Mouse (Mus musculus): ENCODE measurements around the gene Simc1. TPM values are rescaled to one million over a fixed set of nuclear protein-coding genes. Genes with fewer than 3 reads are reported as not detected.
A peak's percentile ranks its signal among the peaks of the same experiment; 100 is the strongest.
"Not testable (repeated sequence)": the region's sequence is repeated elsewhere in the genome, so short reads cannot be mapped to it uniquely, and the experiment has no call there.

Simc1 gene
- polyA plus RNA-seq, 1 experiment from 2014 or later: 33.4 TPM

DNA sequence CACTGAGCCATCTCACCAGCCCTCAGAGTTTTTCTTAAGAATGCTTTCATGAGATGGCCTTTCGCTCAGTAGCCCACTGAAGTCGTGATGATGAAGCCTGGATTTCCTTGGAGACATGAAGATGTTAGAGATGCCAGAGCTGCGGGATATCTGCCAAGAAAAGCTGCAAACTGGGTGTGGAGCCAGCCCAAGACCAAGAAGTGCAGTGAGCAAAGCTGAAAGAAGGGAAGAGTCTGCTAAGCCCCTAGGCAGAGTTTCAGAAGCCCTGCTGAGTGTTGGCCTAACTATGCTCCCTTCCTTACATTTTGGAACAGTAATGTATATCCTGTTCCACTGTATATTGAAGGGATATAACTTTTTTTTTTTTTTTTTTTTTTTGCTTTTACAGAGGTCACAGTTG, 24.3 kb upstream of the Simc1 start:
- Histone ChIP-seq H3K4me2 (ENCODE audit: low read depth, low read length) (no peak overlapping the region), H3K36me3 (ENCODE audit: control insufficient read depth, insufficient read depth, low read length) (no peaks in the 10 kb centered on the region), H3K27ac (ENCODE audit: low read depth, low read length) (no peak overlapping the region), H3K9me3 (ENCODE audit: control insufficient read depth, low read length) (no peaks in the 10 kb centered on the region), H3K4me3 (ENCODE audit: low read depth, low read length) (no peak overlapping the region), H3K9ac (replicated peaks; ENCODE audit: low read depth, low read length) (no peak overlapping the region), H3K4me1 (ENCODE audit: control insufficient read depth, insufficient read depth, low read length) (no peaks in the 10 kb centered on the region), H3K27me3 (ENCODE audit: control insufficient read depth, insufficient read depth, low read length) (no peaks in the 10 kb centered on the region)
- no peak for ATAC-seq (ENCODE audit: low read depth)
- 64% methylated on average over 3 of the region's 3 CpGs for WGBS

DNA sequence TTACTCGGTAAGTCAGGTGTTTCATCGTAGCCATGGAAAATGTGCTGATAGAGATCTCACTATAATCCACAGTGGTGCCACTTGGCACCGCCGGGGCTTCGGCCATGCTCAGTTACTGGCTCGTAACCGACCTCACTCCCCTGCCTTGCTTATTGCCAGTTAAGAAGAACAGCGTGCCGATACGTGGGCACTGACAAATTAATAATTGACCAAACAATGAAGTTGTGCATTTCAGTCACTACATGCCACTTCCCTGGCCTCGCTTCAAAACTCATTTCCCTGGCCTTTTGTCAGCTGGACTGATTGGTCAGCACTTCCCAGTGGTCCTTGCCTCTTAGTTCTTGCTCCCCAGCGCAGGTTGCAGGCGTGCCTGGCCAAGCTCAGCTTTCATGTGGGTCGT, 22.1 kb upstream of the Simc1 start:
- H3K27ac ChIP-seq (ENCODE audit: low read depth, low read length): no peak overlapping the region
- no peaks in the 10 kb centered on the region for H3K27me3 ChIP-seq (ENCODE audit: control insufficient read depth, insufficient read depth, low read length)
- H3K36me3 ChIP-seq (ENCODE audit: control insufficient read depth, insufficient read depth, low read length): no peaks in the 10 kb centered on the region
- H3K4me3 ChIP-seq (ENCODE audit: low read depth, low read length): no peak overlapping the region
- ATAC-seq (ENCODE audit: low read depth): no peak
- no peaks in the 10 kb centered on the region for H3K4me1 ChIP-seq (ENCODE audit: control insufficient read depth, insufficient read depth, low read length)
- H3K9me3 ChIP-seq (ENCODE audit: control insufficient read depth, low read length): no peaks in the 10 kb centered on the region
- H3K9ac ChIP-seq (replicated peaks; ENCODE audit: low read depth, low read length): no peak overlapping the region
- WGBS: 89% methylated on average over 14 of the region's 14 CpGs
- H3K4me2 ChIP-seq (ENCODE audit: low read depth, low read length): no peak overlapping the region

DNA sequence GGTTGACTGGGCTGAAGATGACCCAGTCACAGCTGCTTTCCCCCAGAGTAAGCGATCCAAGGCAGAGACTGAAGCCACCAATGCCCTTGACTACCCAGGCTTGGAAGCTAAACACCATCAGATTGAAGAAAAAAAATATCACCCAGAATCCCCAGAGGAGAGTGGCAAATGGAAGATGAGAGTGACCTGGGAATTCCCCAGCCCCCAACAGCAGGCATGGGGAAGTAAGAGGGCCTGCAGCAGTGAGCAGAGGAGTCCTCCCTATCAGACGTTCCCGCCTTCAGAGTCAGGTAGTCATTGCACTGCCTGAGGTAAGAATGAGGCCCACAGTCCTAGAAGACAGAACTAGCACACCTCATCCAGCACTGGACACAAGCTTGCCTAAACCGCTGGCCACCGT, 13.2 kb upstream of the Simc1 start:
- no peak for ATAC-seq (ENCODE audit: low read depth)
- no peak overlapping the region for H3K27ac ChIP-seq (ENCODE audit: low read depth, low read length)
- no peaks in the 10 kb centered on the region for H3K9me3 ChIP-seq (ENCODE audit: control insufficient read depth, low read length)
- no peak overlapping the region for H3K4me2 ChIP-seq (ENCODE audit: low read depth, low read length)
- no peaks in the 10 kb centered on the region for H3K36me3 ChIP-seq (ENCODE audit: control insufficient read depth, insufficient read depth, low read length)
- no peaks in the 10 kb centered on the region for H3K4me1 ChIP-seq (ENCODE audit: control insufficient read depth, insufficient read depth, low read length)
- H3K27me3 ChIP-seq (ENCODE audit: control insufficient read depth, insufficient read depth, low read length): no peaks in the 10 kb centered on the region
- H3K4me3 ChIP-seq (ENCODE audit: low read depth, low read length): no peak overlapping the region
- no peak overlapping the region for H3K9ac ChIP-seq (replicated peaks; ENCODE audit: low read depth, low read length)
- 85% methylated on average over 5 of the region's 5 CpGs for WGBS

DNA sequence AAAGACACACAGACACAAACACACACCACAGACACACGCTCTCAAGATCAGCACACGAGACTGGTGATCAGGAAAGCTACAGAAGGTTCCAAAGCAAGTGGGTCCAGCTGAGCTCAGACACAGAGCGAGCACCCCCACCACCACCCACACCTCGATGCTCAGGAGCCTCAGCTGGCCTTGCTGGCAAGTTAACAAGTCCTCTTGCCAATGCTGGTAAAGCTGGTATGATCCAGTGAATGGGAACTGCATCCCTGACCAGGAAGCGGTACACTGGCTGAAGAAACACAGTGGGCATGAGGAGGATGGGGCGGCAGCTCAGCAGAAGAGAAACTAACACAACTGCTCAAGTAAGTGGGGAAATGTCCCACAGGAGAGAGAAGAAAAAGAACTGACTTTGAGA, 12.2 kb upstream of the Simc1 start:
- Histone ChIP-seq H3K4me3 (ENCODE audit: low read depth, low read length) (no peak overlapping the region), H3K9ac (replicated peaks; ENCODE audit: low read depth, low read length) (no peak overlapping the region), H3K27me3 (ENCODE audit: control insufficient read depth, insufficient read depth, low read length) (no peaks in the 10 kb centered on the region), H3K36me3 (ENCODE audit: control insufficient read depth, insufficient read depth, low read length) (no peaks in the 10 kb centered on the region), H3K27ac (ENCODE audit: low read depth, low read length) (no peak overlapping the region), H3K4me2 (ENCODE audit: low read depth, low read length) (no peak overlapping the region), H3K4me1 (ENCODE audit: control insufficient read depth, insufficient read depth, low read length) (no peaks in the 10 kb centered on the region), H3K9me3 (ENCODE audit: control insufficient read depth, low read length) (no peaks in the 10 kb centered on the region)
- 83% methylated on average over 6 of the region's 6 CpGs for WGBS
- ATAC-seq (ENCODE audit: low read depth): no peak

DNA sequence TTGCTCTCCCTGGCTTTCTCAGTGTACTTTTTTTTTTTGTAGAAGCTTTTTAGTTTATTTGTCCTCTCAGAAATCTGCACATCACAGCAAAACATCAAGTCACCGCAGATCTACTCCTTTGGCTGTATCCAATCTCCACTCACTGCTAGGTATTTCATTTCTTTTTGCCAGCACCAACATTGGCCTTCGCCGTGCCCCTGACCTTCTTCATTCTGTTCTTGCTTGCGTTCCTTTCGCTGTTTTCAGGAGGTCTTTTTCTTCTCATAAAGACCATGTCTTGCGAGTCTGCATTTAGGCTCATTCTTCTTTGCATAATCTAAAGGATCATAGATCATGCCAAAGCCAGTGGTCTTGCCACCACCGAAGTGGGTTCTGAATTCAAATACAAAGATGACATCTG, 4.0 kb upstream of the Simc1 start:
- not testable (repeated sequence) for H3K36me3 ChIP-seq (ENCODE audit: control insufficient read depth, insufficient read depth, low read length); H3K27me3 ChIP-seq (ENCODE audit: control insufficient read depth, insufficient read depth, low read length); ATAC-seq (ENCODE audit: low read depth); H3K9me3 ChIP-seq (ENCODE audit: control insufficient read depth, low read length); H3K9ac ChIP-seq (replicated peaks; ENCODE audit: low read depth, low read length); H3K4me1 ChIP-seq (ENCODE audit: control insufficient read depth, insufficient read depth, low read length); H3K27ac ChIP-seq (ENCODE audit: low read depth, low read length); H3K4me2 ChIP-seq (ENCODE audit: low read depth, low read length); H3K4me3 ChIP-seq (ENCODE audit: low read depth, low read length)
- 92% methylated on average over 7 of the region's 7 CpGs for WGBS

DNA sequence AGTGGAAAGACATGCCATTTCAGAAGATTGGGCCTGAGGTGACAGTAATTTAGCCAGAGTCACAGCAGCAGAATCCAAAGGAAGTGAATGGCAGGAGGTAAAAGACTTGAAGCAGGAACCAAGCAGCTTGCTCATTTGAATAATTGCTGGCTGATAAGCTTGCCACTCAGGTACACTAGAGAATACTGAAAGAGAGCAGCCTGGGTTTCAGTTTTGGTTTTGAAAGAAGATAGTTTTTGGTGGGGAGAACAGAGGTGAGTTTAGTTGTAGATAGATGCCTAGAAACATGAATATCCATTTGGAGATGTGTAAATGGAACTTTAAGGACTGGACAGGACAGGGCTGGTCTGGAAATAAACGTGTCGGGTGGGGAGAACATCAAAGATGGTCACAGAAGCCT, 2.2 kb upstream of the Simc1 start:
- 72% methylated on average over 2 of the region's 2 CpGs for WGBS
- no peak overlapping the region for H3K4me3 ChIP-seq (ENCODE audit: low read depth, low read length)
- H3K9ac ChIP-seq (replicated peaks; ENCODE audit: low read depth, low read length): no peak overlapping the region
- H3K27me3 ChIP-seq (ENCODE audit: control insufficient read depth, insufficient read depth, low read length): no peaks in the 10 kb centered on the region
- peaks cover 7% of the 10 kb centered on the region for H3K4me1 ChIP-seq (ENCODE audit: control insufficient read depth, insufficient read depth, low read length)
- no peaks in the 10 kb centered on the region for H3K36me3 ChIP-seq (ENCODE audit: control insufficient read depth, insufficient read depth, low read length)
- H3K9me3 ChIP-seq (ENCODE audit: control insufficient read depth, low read length): no peaks in the 10 kb centered on the region
- H3K27ac ChIP-seq (ENCODE audit: low read depth, low read length): no peak overlapping the region
- no peak for ATAC-seq (ENCODE audit: low read depth)
- no peak overlapping the region for H3K4me2 ChIP-seq (ENCODE audit: low read depth, low read length)

DNA sequence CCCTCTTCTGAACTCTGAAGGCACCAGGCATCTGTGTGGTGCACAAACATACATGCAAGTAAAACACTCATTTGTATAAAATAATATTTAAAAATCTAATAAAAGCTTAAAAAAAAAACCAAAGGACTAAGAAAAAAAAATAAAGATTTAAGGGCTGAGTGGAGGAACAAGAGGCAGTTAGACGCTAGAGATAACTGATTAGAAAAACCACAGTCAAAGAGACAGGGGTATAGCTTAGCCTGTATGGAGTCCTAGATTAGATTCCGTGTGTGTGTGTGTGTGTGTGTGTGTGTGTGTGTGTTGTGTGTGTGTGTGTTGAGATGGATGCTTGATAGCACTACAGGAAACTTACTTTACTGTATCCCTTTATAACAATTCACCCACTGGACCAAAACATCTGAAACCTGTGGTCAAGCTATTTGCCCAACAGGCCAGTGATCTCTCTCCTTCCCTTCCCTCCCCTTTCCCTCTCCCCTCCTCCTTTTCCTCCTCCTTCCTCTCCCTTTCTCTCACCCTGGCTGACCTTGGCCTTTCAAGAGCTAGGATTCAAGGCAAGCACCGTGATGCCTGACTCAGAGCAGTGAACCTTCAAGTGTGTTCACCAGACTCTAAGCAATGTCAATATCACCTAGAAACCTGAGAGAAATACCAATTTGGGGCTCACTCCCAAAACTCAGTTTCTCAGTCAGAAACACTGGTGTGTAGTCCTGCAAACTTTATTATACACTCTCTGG, 1.5 kb upstream of the Simc1 start:
- no peak for ATAC-seq (ENCODE audit: low read depth)
- no peak overlapping the region for H3K4me3 ChIP-seq (ENCODE audit: low read depth, low read length)
- H3K36me3 ChIP-seq (ENCODE audit: control insufficient read depth, insufficient read depth, low read length): no peaks in the 10 kb centered on the region
- no peak overlapping the region for H3K9ac ChIP-seq (replicated peaks; ENCODE audit: low read depth, low read length)
- no peak overlapping the region for H3K27ac ChIP-seq (ENCODE audit: low read depth, low read length)
- H3K4me2 ChIP-seq (ENCODE audit: low read depth, low read length): no peak overlapping the region
- H3K9me3 ChIP-seq (ENCODE audit: control insufficient read depth, low read length): no peaks in the 10 kb centered on the region
- peaks cover 7% of the 10 kb centered on the region for H3K4me1 ChIP-seq (ENCODE audit: control insufficient read depth, insufficient read depth, low read length)
- H3K27me3 ChIP-seq (ENCODE audit: control insufficient read depth, insufficient read depth, low read length): no peaks in the 10 kb centered on the region
- 62% methylated on average over 3 of the region's 3 CpGs for WGBS

DNA sequence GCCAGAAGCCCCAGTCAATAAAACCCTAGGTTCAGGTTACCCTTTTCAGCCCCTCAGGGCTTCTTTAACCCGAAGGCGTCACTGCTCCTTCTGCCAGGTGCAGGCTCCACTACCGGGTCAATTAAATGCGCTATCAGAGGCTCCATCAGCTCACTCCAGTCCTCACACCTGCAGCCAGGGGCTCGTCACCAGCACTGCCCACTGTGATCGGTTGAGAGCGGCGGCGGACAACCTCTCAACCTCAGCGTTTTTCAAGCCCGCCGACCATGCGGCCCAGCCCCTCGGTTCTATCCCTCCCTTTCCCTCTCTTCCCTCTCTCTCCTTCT, 338 bp upstream of the Simc1 start:
- Histone ChIP-seq H3K4me1 (ENCODE audit: control insufficient read depth, insufficient read depth, low read length) (peaks cover 7% of the 10 kb centered on the region), H3K36me3 (ENCODE audit: control insufficient read depth, insufficient read depth, low read length) (no peaks in the 10 kb centered on the region), H3K4me3 (ENCODE audit: low read depth, low read length) (peak overlapping the region; percentile 76), H3K4me2 (ENCODE audit: low read depth, low read length) (peak overlapping the region; percentile 63), H3K9ac (replicated peaks; ENCODE audit: low read depth, low read length) (peak overlapping the region; percentile 85), H3K27me3 (ENCODE audit: control insufficient read depth, insufficient read depth, low read length) (no peaks in the 10 kb centered on the region), H3K9me3 (ENCODE audit: control insufficient read depth, low read length) (no peaks in the 10 kb centered on the region), H3K27ac (ENCODE audit: low read depth, low read length) (peak overlapping the region; percentile 85)
- peak; percentile 76; the same call in 1 of the 2 replicates for ATAC-seq (ENCODE audit: low read depth)
- 1% methylated on average over 14 of the region's 14 CpGs for WGBS

DNA sequence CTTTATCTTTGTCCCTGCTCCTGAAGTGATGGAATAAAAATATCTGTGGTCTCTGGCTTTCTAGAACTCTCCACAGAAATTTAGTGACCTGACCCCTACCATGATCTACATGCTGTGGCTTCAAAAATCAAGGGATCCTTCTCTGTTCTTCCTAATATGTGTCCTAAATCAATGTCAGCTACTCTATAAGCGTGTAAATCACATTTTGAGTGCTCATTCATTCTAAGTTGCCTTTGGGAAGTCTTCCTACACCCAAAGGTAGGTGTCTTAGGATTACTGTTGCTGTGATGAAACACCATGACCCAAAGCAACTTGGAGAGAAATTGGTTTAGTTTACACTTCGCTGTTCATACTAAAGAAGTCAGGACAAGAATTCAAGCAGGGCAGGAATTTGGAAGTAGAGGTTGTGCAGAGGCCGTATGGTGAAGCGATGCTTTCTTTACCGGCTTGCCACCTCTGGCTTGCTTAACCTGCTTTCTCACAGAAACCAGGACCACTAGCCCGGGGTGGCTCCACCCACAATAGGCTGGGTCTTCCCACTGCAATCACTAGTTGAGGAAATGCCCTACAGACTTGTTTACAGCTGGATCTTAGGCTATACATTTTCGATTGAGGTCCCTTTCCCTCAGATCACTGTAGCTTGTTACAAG, 1.2 kb downstream of the Simc1 start:
- peak overlapping the region; percentile 63 for H3K4me2 ChIP-seq (ENCODE audit: low read depth, low read length)
- no peaks in the 10 kb centered on the region for H3K9me3 ChIP-seq (ENCODE audit: control insufficient read depth, low read length)
- no peaks in the 10 kb centered on the region for H3K36me3 ChIP-seq (ENCODE audit: control insufficient read depth, insufficient read depth, low read length)
- peak overlapping the region; percentile 85 for H3K27ac ChIP-seq (ENCODE audit: low read depth, low read length)
- H3K4me1 ChIP-seq (ENCODE audit: control insufficient read depth, insufficient read depth, low read length): peaks cover 7% of the 10 kb centered on the region
- H3K27me3 ChIP-seq (ENCODE audit: control insufficient read depth, insufficient read depth, low read length): no peaks in the 10 kb centered on the region
- H3K4me3 ChIP-seq (ENCODE audit: low read depth, low read length): peak overlapping the region; percentile 76
- no peak for ATAC-seq (ENCODE audit: low read depth)
- peak overlapping the region; percentile 85 for H3K9ac ChIP-seq (replicated peaks; ENCODE audit: low read depth, low read length)
- 29% methylated on average over 7 of the region's 7 CpGs for WGBS

All from neural tube, embryonic 14.5 days (tissue).